Mouse (Mus musculus): ENCODE results near the gene Ldlrad3.

Ldlrad3 gene

DNA sequence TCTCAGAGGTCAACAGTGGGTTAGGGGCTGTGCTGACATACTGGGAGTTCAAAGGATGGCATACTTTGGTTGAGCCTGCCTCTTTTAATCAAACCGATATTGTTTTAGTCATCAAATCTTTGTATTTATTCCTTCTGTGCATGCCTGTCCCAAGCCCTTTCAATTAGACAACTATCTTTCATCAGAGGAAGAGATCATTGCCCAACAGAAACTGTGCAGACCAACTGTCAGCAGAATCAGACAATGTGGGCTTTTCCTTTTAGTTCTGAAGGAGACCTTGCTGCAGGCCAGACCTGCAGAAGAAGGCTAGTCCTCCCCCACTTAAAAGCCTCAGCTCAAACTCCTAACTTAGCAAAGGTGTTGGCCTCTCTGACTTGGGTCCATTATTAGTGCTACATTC is 41.9 kb downstream of the Ldlrad3 start:
- DNase-seq (ENCODE audit: low spot score) = no peak

- DNase-seq (ENCODE audit: low spot score) = no peak
Measured at GRCm38 (mm10) chr2:102142654-102143271, 43.4 kb downstream of the Ldlrad3 start.

DNA sequence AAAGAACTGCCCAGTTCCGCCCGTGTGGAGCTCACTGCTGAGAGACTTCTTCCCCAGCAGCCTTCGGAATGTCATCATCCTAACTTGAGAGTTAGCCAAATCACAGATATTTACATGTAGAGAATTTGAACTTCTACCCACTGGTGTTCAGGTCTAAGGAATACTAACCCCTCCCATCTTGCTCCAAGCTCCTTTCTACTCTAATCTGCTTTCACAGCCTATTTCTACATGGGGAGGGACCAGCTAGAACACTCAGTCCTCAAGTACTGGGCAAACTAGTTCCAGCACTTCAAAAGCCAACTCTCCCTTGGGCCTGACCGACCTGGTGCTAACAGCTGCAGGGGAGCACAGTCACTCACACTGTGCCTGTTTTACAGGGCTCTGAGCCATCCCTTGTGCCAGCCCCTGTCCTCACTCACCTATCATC is 44.0 kb downstream of the Ldlrad3 start:
- DNase-seq (ENCODE audit: low spot score) = no peak

DNA sequence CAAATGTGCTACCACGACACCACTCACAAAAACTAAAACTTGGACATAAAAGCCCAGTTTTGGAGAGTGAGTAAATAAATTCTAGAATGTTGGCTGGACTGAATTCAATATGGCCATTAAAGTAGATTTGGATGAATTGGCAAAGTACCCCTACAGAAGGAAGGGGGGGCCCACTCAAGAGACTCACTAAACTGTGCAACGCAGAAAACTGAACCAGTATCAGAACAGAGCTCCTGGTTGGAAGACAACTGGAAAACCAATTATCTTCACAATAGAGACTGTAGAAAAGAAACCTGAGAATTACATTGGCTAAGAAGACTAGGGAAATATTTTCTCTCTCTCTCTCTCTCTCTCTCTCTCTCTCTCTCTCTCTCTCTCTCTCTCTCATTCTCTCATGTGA is 45.0 kb downstream of the Ldlrad3 start:
- DNase-seq (ENCODE audit: low spot score) = no peak

DNA sequence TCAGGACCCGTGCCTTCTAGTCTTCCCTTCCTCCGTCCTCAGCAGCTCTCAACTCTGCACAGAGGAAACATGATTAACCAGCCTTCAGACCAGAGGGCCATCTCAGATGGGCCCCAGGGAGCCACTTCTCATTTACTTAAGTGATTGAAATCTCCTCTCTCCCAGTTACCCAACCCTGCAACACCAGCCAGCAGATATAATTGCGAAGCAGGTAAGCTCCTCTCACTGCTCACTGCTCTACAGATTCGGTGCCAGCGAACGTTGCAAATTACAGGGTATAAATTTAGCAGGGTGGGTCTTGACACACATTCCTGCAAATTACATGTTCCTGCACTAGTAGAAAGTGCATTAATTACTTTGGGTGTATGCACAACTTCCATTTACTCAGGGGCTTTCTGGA is 48.3 kb downstream of the Ldlrad3 start:
- no peak for DNase-seq (ENCODE audit: low spot score)

DNA sequence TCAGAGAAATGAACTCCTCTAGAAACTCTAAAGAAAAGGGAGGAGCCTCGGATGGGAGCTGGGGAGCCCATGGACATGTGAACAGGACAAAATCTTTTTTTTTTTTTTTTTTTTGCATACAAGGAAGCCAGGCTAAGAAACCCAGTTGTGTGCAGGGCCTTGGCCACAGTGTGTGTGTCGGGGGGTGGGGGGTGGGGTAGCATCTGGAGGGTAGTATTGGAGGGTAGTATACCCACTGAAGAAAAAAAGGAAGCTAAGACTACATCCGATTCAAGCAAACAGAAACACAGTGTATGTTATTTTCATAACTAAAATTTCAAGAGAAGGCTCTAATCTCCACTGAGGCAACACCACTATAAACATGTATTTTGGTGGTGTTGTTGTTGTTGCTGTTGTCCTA is 50.0 kb downstream of the Ldlrad3 start:
- DNase-seq (ENCODE audit: low spot score) = no peak

- DNase-seq (ENCODE audit: low spot score) = no peak
Measured at GRCm38 (mm10) chr2:102134510-102135262, 51.5 kb downstream of the Ldlrad3 start.

GRCm38 (mm10) chr2:102132945-102133558 is 53.1 kb downstream of the Ldlrad3 start:
- DNase-seq (ENCODE audit: low spot score) = no peak

DNA sequence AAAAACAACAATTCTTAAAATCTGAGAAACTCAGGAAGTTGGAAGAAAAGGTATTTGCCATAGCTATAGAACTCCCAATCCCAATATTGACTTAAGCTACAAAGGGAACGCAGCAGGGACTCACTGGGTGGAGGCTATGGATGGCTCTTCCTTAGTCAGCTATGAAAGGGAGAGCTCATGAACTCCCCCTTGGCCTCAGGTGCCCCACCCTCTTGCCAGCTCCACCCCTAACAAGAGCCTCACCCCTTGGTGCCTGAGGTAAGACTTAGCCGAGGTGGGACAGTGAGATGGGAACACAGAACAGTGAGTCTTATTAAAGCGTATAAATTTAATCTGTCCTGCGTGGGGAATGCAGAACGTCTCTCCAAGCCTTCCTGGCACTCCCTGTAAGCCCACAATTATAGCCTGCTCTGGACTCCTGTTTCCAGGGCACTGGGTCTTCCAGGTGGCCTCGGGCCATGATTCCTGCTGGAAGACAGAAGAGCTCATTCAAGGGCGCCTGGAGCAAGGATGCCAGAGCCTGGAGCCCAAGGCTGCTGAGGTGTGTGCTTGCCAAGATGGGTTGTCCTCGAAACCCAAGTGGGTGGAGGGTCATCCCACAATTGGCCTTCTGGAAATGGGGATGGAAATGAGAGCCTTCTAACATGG is 55.9 kb downstream of the Ldlrad3 start:
- no peak for DNase-seq (ENCODE audit: low spot score)

GRCm38 (mm10) chr2:102129235-102129634 is 57.0 kb downstream of the Ldlrad3 start:
- no peak for DNase-seq (ENCODE audit: low spot score)

DNA sequence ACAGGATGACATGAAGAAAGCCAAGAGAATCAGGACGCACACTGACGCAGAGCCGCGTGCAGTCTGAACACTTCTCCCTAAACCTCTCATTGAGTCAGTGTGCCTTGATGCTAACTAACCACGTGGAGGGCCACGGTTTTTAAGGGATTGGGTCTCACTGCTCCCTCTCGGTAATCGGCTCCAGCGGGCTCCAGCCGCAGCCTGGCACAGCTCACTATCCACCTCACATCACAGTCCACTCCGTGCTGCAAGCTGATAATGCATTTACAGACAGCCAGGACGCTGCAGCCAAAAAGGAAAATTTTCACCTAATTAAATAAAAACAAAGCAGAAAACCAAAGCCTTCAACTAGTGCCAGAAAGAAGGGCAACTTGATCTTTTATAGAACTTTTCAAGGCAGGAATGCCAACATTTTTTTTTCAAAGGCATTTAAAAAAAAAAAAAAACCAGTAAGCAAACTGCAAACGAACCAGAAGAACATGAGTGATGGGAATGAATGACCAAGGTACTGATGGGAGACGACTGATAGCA is 57.6 kb downstream of the Ldlrad3 start:
- no peak for DNase-seq (ENCODE audit: low spot score)

DNA sequence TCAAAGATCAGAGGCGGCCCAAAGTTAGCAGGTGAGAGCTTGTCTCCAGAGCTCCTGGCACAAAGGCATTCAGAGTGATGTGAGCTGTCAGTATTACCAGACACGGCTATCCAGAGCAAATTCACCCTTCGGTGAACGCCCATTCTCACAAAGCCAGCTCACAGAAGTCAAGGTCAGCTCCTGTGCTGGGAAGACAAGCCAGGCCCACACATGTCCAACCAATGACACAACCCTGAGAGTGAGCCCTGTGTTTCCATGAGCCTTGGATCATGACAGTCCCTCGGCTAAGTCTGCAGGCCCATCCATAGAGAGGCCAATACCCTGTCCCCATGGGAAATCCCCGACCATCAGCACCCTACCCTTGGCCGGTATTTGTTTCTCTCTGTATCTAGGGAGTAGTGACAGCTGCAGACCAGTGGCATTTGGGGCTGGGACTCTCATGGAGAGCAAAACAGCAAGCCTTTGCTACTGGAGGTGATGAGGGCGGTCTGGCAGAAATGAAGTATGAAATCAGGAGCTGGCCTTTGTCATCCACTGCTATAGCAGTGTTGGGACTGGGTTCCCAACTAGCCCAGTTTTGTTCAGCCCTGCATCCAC is 58.3 kb downstream of the Ldlrad3 start:
- no peak for DNase-seq (ENCODE audit: low spot score)

GRCm38 (mm10) chr2:102127221-102127620 is 59.0 kb downstream of the Ldlrad3 start:
- DNase-seq (ENCODE audit: low spot score) = no peak

- no peak for DNase-seq (ENCODE audit: low spot score)
Measured at GRCm38 (mm10) chr2:102126076-102126475, 60.1 kb downstream of the Ldlrad3 start.

- no peak for DNase-seq (ENCODE audit: low spot score)
Measured at GRCm38 (mm10) chr2:102125042-102125441, 61.1 kb downstream of the Ldlrad3 start.

DNA sequence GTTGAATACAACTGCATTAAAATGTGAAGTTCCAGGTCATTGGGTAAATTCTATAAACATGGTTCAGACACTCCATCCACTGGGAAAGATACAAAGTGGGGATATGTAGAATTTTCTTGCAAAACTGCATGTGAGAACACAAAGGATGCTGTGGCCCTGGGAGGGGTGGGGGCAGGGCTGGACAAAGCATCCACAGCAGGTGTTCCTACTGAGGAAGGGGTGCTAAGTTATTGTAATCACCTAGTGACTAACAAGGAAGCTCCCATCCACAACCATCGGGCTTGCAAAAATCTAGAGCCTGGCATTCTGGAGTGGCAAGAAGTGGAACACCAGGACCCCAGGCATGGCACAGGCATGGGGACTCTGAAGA is 64.1 kb downstream of the Ldlrad3 start:
- DNase-seq (ENCODE audit: low spot score) = no peak

- DNase-seq (ENCODE audit: low spot score) = no peak
Measured at GRCm38 (mm10) chr2:102121440-102122145, 64.6 kb downstream of the Ldlrad3 start.

- no peak for DNase-seq (ENCODE audit: low spot score)
Measured at GRCm38 (mm10) chr2:102119751-102120505, 66.3 kb downstream of the Ldlrad3 start.

GRCm38 (mm10) chr2:102118988-102119460 is 67.2 kb downstream of the Ldlrad3 start:
- DNase-seq (ENCODE audit: low spot score) = no peak

- no peak for DNase-seq (ENCODE audit: low spot score)
Measured at GRCm38 (mm10) chr2:102117402-102117760, 68.8 kb downstream of the Ldlrad3 start.
